7 mouse cellular contexts compared by ENCODE assay signal in the genomic region with DNA sequence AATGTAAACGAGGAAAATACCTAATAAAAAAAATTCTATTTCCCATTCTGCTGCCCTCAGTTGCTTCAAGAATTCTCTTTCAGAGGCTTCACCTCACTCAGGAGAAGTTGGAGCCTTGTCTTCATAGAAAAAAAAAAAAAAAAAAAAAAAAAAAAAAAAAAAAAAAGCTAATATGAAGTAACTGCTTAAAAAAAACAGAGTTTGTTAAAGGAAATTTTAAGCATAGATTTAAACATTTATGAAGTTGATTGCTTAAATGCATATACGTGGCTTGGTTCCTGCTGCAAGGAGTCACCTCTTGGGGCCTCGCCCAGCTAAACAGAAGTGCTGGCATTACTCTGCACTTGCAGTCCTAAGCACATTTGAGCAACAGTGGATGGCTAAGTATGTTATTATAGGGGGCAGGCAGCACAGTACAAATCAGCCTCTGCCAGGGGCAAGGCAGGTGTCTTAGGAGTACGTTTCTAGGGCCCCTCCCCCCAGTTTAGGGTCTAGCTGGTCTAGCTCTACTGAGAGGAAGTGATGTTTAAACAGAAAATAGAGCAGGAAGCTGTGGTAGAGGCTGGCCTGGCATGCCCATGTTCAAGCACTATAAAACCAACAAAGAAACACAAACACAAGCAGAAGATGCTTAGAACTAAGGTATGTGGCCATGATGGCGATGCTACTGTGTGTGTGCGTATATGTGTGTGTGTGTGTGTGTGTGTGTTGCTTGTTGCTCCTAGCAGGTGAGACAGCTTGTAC. TPM values are rescaled to one million over a fixed set of nuclear protein-coding genes. Genes with fewer than 3 reads are reported as not detected.
DNase-seq lines count a peak whose midpoint lies in the region; ATAC-seq and TF ChIP-seq lines count a peak whose summit lies in the region.

TSS of gene Trpv2 (plus strand) at position 528 of the 744 bp plus-strand sequence.

- no peak for TF ChIP-seq POLR2A in embryonic fibroblast, embryonic 13.5 days (IDR thresholded peaks at IDR 0.05; ENCODE audit: low read depth, low read length)

- H3K4me1 ChIP-seq in neural tube, embryonic 11.5 days (ENCODE audit: control insufficient read depth, insufficient read depth, low read length) = no peaks in the 10 kb centered on the region
- no peaks in the 10 kb centered on the region for H3K4me1 ChIP-seq in embryonic fibroblast, embryonic 13.5 days (ENCODE audit: control insufficient read depth, insufficient read depth, low read length)
- H3K4me1 ChIP-seq in midbrain, embryonic 15.5 days = peaks cover 14% of the 10 kb centered on the region

- H3K9me3 ChIP-seq in neural tube, embryonic 11.5 days (ENCODE audit: control insufficient read depth, low read length) = no peaks in the 10 kb centered on the region
- H3K9me3 ChIP-seq in midbrain, embryonic 15.5 days = no peaks in the 10 kb centered on the region

- peak within 1 kb of the TSS; percentile 97 for H3K4me2 ChIP-seq in neural tube, embryonic 11.5 days (ENCODE audit: low read depth)
- H3K4me2 ChIP-seq in midbrain, embryonic 15.5 days = peak within 1 kb of the TSS; percentile 86

- peak within 1 kb of the TSS; percentile 61 for H3K9ac ChIP-seq in neural tube, embryonic 11.5 days (ENCODE audit: low read length)
- no peak within 1 kb of the TSS for H3K9ac ChIP-seq in midbrain, embryonic 15.5 days

- H3K27ac ChIP-seq in neural tube, embryonic 11.5 days (ENCODE audit: low read depth, low read length) = no peak within 1 kb of the TSS
- H3K27ac ChIP-seq in embryonic fibroblast, embryonic 13.5 days (ENCODE audit: insufficient read depth, low read length) = no peak within 1 kb of the TSS
- H3K27ac ChIP-seq in midbrain, embryonic 15.5 days = peak within 1 kb of the TSS; percentile 80

- TF ChIP-seq CTCF in embryonic fibroblast, embryonic 13.5 days (IDR thresholded peaks at IDR 0.05; ENCODE audit: borderline replicate concordance, insufficient read depth, low read length) = no peak

- no peaks in the 10 kb centered on the region for H3K36me3 ChIP-seq in neural tube, embryonic 11.5 days (ENCODE audit: control insufficient read depth, insufficient read depth, low read length)
- no peaks in the 10 kb centered on the region for H3K36me3 ChIP-seq in midbrain, embryonic 15.5 days (replicated peaks)

- DNase-seq in neural tube, embryonic 11.5 days (ENCODE audit: low spot score) = no peak
- DNase-seq in neural tube, embryonic 10.5 days (ENCODE audit: extremely low spot score, low spot score) = no peak
- no peak for DNase-seq in layer of hippocampus, postnatal 25 days (ENCODE audit: extremely low spot score in 1 of 2, low spot score in 1 of 2)
- DNase-seq in embryo, embryonic 10 days (ENCODE audit: low spot score) = no peak
- DNase-seq in adrenal gland, postnatal 36 days = no peak

- 87% methylated on average over 6 of the region's 6 CpGs for WGBS in neural tube, embryonic 11.5 days
- 81% methylated on average over 6 of the region's 6 CpGs for WGBS in midbrain, embryonic 15.5 days

- no peaks in the 10 kb centered on the region for H3K27me3 ChIP-seq in neural tube, embryonic 11.5 days (ENCODE audit: control insufficient read depth, insufficient read depth, low read length)
- no peaks in the 10 kb centered on the region for H3K27me3 ChIP-seq in midbrain, embryonic 15.5 days (replicated peaks)

- ATAC-seq in neural tube, embryonic 11.5 days (ENCODE audit: insufficient read depth, low FRiP score, low TSS enrichment) = no peak
- no peak for ATAC-seq in midbrain, embryonic 15.5 days (replicated peaks)

- H3K4me3 ChIP-seq in neural tube, embryonic 11.5 days (ENCODE audit: low read depth, low read length) = peak within 1 kb of the TSS; percentile 47
- H3K4me3 ChIP-seq in embryonic fibroblast, embryonic 13.5 days (ENCODE audit: insufficient read depth, low read length) = peak within 1 kb of the TSS; percentile 41; the same call in 1 of the 2 replicates
- peak within 1 kb of the TSS; percentile 47 for H3K4me3 ChIP-seq in midbrain, embryonic 15.5 days

RNA-seq across cellular contexts. Expression of gene Trpv2, which starts in this region (rescaled TPM):
- polyA plus RNA-seq in neural tube, embryonic 11.5 days (2014; fragmentation: Nextera tagmentation; extraction: Ambion mirVana) = 10.0 and 11.7 TPM in 2 replicates
- 9.6 and 11.4 TPM in 2 replicates for polyA plus RNA-seq in embryonic fibroblast, embryonic 13.5 days (2011; ENCODE audit: insufficient read length, low read depth, missing spikeins)
- 10 to 100 TPM; 14.3 to 16.0 TPM for total RNA-seq in layer of hippocampus, postnatal 25 days (2021)
- 35.8 and 38.8 TPM in 2 replicates for polyA plus RNA-seq in midbrain, embryonic 15.5 days (2015; fragmentation: Nextera tagmentation; extraction: Ambion mirVana)
- 1 to 10 TPM; 2.0 to 3.7 TPM for total RNA-seq in adrenal gland, postnatal 36 days (2021)
